Mouse (Mus musculus): ENCODE results near the gene Prdm8. TPM values are rescaled to one million over a fixed set of nuclear protein-coding genes. Genes with fewer than 3 reads are reported as not detected.

The Prdm8 gene
- total RNA-seq, 2 experiments from 2014 or later = 60.6 to 64.9 TPM

Other genes starting within 250 kb of the Prdm8 start
- 1 to 10 TPM; 4.5 to 6.7 TPM for gene Antxr2, start 136.2 kb upstream of the Prdm8 start, total RNA-seq (2021)
- 1 to 10 TPM; 1.3 to 1.5 TPM for gene Fgf5, start 87.0 kb downstream of the Prdm8 start, total RNA-seq (2021)
- gene Cfap299, start 162.1 kb downstream of the Prdm8 start, total RNA-seq (2021) = 1 to 10 TPM in 1 of 2 experiments, under 1 TPM in 1; 0.70 to 1.5 TPM